Mouse (Mus musculus) kidney, adult 2 months (tissue): ENCODE results near the gene Polr2c.

Experiments used
- CTCF ChIP-seq: fragments of 200-500 bp; conservative IDR thresholded peaks from 2 replicates; pipeline ENCODE4 v1.5.1; 2011; ENCODE audit warnings: low read depth, mild to moderate bottlenecking, control low read depth, low read length, moderate library complexity, mixed read lengths; ENCODE audit not compliant: insufficient read depth, insufficient read length
- POLR2A ChIP-seq: fragments of 200-500 bp; IDR thresholded peaks from one replicate; pipeline ENCODE4 v1.6.1; 2011; ENCODE audit warnings: low read depth, low read length, control low read depth

- no peak for TF ChIP-seq POLR2A
- TF ChIP-seq CTCF: no peak
These were observed 9.7 kb downstream of the Polr2c start for GRCm38 (mm10) chr8:94866921-94867320.
